Mouse (Mus musculus) frontal cortex, adult 2 months (tissue): ENCODE data around the gene Adgrg7. TPM values are rescaled to one million over a fixed set of nuclear protein-coding genes. Genes with fewer than 3 reads are reported as not detected.

Experiments used
- DNase-seq, 2 experiments: peaks; one replicate each; pipeline ENCODE4 v3.0.0; 2022; ENCODE audit warnings: low spot score in 1 of 2; ENCODE audit errors: extremely low spot score in 1 of 2
- polyA plus RNA-seq: library from polyadenylated mRNA; depleted of rRNA; stranded (reverse); fragments of >200 nt; gene quantifications from 2 replicates; pipeline ENCODE4 v1.2.3, GENCODE M21; 2012; rRNA removed

Adgrg7 gene
- polyA plus RNA-seq, 1 experiment = not detected

GRCm38 (mm10) chr16:56716557-56717179 lies 79.0 kb downstream of the Adgrg7 start:
- DNase-seq = peak in 1 of 2 experiments; percentile 10

GRCm38 (mm10) chr16:56715608-56716007 lies 80.0 kb downstream of the Adgrg7 start:
- no peak for DNase-seq

- DNase-seq = no peak
Observed at GRCm38 (mm10) chr16:56710071-56710470, 85.6 kb downstream of the Adgrg7 start.

DNA sequence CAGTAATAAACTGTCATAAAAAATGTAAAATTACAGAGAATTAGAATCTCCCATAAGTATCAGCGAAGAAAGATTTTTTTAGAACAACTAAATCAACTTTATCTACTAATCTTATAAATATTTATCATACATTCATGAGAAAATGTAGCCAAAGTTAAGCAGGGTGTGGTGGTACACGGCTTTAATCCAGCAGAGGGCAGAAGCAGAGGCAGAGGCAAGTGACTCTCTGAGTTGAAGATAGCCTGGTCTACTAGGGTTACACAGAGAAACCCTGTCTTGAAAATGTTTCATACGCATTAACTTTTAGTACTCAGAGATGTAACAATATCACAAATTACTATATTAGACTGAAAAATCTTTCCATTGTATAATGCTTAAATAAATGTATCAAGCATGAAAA lies 89.9 kb downstream of the Adgrg7 start:
- no peak for DNase-seq

DNA sequence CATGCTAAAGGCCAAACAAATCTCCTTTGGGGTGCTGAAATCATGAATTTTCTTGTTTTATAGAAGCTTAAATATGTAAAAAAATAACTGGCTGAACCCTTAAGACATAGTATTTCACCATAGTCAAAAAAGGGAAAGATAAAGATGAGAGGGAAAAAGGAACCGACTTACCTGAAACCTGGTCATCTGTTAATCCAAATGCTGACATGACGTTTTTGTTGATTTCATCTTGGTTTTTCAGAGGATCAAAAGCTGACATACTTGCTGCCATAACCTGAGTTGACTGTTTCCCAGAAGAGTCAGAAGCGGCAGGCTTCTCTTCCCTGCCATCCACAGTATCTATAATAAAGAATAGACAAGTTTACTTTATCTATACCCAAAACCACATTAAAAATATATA lies 94.8 kb downstream of the Adgrg7 start:
- DNase-seq = no peak

DNA sequence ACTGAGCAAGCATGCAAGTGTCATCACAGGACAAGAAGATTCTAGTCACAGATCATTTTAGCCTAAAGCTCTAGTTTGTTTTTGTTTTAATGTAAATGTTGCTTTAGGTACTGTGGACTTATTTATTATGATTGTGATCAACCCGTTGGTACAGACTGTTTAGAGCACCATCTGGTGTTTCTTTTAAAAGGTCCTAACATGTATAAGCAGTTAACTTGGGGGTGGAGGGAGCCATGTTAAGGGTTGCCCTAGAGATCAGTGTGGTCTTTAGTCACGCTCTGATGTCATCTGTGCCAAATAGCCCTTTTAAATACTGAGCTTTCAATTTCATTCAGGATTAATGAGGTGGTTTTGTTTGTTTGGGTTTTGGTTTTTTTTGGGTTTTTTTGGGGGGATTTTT lies 99.2 kb downstream of the Adgrg7 start:
- no peak for DNase-seq

GRCm38 (mm10) chr16:56690715-56691114 lies 104.9 kb downstream of the Adgrg7 start:
- no peak for DNase-seq

DNA sequence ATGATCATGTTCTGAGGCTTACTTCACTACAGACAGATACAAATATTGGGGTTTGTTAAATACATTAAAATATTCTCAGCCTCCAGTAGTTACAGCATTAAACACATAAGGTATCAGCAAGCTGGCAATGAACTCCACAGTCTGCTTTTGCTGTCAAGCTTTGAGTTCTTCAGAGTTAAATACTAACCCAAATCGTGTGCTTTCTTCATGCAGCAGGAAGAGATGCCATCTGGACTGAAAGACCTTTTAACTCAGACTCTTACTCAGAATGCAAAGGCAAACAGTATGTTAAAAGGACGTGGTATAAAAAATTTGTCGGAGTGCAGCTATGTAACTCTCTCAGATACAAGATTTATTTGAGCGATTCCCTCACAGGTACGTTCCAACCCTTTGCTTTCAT lies 108.9 kb downstream of the Adgrg7 start:
- peak in 1 of 2 experiments; percentile 8 for DNase-seq

GRCm38 (mm10) chr16:56681010-56681645 lies 114.5 kb downstream of the Adgrg7 start:
- DNase-seq = no peak

DNA sequence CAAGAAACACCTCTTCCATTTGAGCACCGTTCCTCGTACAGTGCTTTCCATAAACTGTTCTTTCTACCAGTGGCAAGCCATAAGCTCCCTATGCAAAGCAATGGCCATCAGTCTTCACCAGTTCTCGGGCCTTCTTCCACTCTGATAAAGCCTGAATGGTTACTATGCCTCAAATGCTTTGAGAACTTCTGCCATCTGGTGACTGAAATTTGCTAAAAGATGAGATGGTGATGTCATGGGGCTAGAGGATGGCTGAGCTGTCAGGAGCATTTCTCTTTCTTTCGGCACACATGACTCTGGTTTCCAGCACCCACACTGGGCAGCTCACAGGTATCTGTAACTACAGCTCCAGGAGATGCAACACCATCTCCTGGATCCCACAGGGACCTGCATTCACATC lies 118.5 kb downstream of the Adgrg7 start:
- DNase-seq = peak; percentile 13 to 75

Other genes starting within 250 kb of the Adgrg7 start
- gene Tfg, start 78.4 kb downstream of the Adgrg7 start, polyA plus RNA-seq = 68.5 and 82.5 TPM in 2 replicates
- gene Tmem45a, start 90.3 kb upstream of the Adgrg7 start, polyA plus RNA-seq = 0.25 and 1.1 TPM in 2 replicates
- 4.2 and 6.9 TPM in 2 replicates for gene Lnp1, start 132.2 kb upstream of the Adgrg7 start, polyA plus RNA-seq